Mouse (Mus musculus) layer of hippocampus, postnatal 10 days (tissue): ENCODE measurements around the gene Cd200r1. TPM values are rescaled to one million over a fixed set of nuclear protein-coding genes. Genes with fewer than 3 reads are reported as not detected.
"Not testable (repeated sequence)": the region's sequence is repeated elsewhere in the genome, so short reads cannot be mapped to it uniquely, and the experiment has no call there.

Experiments used
- DNase-seq, 2 experiments: peaks; one replicate each; pipeline ENCODE4 v3.0.0; 2021; ENCODE audit warnings: low spot score in 2 of 2
- total RNA-seq, 2 experiments: library from RNA; stranded (reverse); gene quantifications; 2 replicates each; pipeline ENCODE4 v1.2.3; 2021

Gene Cd200r1
- total RNA-seq, 2 experiments from 2014 or later: 0.16 to 0.46 TPM

GRCm38 (mm10) chr16:44766320-44766892 is 870 bp downstream of the Cd200r1 start:
- no peak for DNase-seq

DNA sequence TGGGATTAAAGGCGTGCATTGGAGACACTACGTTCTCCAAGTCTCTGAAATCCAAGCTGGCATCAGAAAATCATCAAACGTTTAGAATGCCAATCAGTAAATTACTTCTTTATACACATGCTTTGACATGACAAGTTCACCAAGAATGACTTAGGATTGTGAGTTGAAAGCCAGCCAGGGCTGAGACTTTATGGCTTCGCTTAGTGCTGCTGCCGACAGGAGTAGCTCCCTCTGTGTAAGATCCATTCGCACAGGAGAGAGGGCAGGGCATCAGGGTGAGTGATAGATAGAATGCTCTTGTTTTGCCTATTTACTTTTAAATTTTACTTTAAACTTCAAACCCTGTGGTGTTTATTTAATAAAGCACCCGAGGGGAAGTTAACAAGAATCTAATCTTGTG is 2.0 kb downstream of the Cd200r1 start:
- DNase-seq: no peak

GRCm38 (mm10) chr16:44767967-44768366 is 2.4 kb downstream of the Cd200r1 start:
- no peak for DNase-seq

DNA sequence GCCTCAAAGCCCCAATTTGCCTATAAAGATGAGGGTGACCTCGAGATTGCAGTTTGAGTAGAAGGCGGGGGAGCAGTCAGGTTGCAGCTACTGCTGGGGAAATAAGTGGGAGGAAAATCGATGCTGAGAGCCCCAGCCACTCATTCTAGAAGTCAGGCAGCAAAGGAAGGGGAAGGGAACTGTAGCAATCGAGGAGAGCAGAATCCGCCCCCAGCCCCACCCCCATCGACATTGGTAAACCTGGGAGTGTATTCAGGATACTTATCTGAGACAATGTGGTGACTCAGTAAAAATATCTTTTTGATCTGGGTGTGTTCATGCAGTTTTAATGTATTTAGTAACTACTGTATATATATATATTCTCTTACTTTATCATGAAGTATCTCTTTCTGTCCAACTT is 7.0 kb downstream of the Cd200r1 start:
- DNase-seq: no peak

DNA sequence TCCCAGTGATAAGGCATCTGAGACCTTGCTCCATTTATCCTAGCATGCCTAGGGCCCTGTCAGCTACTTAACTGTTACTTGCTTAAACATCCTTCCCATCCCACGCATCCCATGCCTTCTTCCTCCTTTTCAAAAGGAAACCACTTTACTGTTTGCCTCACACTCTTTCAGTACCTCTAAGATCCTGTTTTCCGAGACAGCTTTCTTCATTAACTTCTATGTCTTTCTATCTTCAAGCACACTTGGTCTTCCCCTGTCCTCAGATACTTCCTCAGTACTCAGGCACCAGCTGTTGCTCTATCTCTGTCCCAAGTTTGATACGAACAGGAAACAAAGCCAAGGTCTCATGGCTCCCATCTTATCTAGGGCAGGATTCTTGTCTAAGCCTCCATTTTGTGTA is 8.1 kb downstream of the Cd200r1 start:
- DNase-seq: no peak

GRCm38 (mm10) chr16:44774201-44774600 is 8.7 kb downstream of the Cd200r1 start:
- no peak for DNase-seq

GRCm38 (mm10) chr16:44778538-44779147 is 13.1 kb downstream of the Cd200r1 start:
- DNase-seq: no peak

- DNase-seq: no peak
Observed at GRCm38 (mm10) chr16:44779494-44779893, 14.0 kb downstream of the Cd200r1 start.

GRCm38 (mm10) chr16:44780751-44781150 is 15.2 kb downstream of the Cd200r1 start:
- DNase-seq: no peak

DNA sequence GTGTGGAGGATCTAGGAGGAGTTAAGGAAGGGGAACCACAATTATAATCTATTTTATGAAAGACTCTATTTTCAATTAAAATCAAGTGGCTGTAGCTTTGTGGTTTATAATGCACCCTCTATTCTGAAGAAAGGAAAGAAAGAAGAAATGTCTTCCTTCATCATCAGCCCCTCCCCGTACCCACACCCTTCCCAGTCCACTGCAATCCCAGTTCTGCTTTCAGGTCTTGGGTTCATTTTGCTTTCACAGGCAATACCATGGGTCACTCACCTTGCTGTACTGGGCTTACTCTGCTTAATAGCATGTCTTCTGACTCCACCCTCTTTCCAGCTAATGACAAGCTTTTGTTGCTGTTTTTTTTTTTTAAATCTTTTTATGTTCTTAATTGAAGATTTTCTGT is 21.4 kb downstream of the Cd200r1 start:
- no peak for DNase-seq

DNA sequence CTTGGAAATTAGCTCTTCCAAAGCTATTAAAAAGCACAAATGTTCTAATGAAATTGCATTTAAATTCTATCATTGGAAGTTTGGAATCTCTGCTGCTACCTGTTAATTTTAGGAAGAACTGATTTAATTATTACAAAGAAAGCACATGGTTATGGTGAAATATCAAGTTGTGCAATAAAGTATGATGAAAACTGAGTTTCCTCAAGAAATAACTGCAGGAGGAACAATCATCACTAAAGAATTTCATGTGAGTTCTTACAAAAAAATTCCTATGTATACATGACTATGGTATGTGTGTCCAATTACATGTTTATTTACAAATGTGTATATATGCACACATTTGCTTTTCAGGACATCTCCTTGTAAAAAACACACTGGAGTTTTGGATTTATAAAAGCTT is 28.9 kb downstream of the Cd200r1 start:
- no peak for DNase-seq

GRCm38 (mm10) chr16:44805976-44806375 is 40.4 kb downstream of the Cd200r1 start:
- DNase-seq: no peak

GRCm38 (mm10) chr16:44810223-44810622 is 44.7 kb downstream of the Cd200r1 start:
- DNase-seq: not testable (repeated sequence)

DNA sequence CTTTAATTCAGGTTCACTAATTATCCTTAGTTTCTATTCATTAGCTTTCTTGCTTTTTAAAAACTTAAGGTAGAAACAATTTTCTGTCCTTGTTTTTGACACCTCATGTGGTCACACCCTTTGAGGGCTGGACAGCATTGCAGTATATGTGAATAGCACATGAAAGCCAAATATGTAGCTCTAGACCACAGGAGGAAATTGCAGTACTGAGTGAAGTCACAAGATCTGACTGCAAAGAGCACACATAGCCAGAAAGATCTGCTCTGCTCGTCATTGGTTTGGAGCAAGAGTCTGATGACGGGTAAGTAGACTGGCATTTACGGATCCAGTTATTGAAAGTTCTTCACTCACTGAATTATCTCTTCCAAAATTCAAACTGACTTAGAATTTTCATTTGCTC is 46.0 kb downstream of the Cd200r1 start, which contains the start of gene Cd200r4:
TSS of gene Cd200r4 (plus strand) at position 190 of the 400 bp plus-strand sequence.
- no peak for DNase-seq

DNA sequence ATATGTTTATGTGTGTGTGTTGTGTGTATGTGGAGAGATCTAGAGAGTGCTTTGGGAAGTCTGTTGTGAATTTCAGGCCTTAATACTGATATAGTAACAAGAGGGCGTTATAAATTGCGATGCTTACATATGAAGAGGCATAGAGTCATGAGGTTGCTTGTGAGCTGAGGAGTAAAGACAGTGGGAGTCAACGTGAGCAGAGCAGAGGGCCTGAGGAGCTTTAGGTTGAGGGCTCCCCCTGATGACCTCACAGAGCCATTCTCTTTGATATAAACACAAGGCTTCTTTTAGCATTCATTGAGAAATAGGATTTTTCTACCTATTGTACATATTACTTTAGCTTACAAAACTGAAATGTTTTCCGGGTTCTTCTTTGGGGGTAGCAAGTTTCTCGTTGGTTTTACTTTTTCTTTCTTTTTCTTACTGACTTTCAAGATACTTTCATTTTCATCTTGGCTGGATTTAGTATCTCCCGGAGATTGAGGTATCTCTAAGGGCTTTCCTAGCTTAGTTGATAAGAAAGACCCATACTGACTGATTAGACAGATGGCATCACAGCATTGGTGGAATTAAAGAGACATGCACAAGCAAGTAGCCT is 47.0 kb downstream of the Cd200r1 start:
- DNase-seq: no peak

DNA sequence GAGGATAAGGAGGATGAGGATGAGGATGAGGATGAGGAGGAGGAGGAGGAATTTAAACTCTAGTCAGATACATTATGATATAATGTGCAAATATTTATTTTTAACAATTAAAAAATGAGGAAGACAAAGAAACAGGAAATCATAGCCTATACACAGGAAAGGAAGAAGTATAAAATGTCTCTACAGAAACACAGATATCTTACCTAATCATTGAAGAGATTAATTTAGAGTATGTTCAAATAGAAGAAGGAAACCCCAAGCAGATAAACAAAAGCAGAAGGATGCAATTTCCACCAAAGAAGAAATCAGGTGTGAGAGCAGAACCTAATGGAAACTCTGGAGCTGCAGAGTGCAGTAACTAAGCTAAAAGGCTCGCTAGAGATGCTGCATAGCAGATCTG is 52.5 kb downstream of the Cd200r1 start:
- DNase-seq: no peak

DNA sequence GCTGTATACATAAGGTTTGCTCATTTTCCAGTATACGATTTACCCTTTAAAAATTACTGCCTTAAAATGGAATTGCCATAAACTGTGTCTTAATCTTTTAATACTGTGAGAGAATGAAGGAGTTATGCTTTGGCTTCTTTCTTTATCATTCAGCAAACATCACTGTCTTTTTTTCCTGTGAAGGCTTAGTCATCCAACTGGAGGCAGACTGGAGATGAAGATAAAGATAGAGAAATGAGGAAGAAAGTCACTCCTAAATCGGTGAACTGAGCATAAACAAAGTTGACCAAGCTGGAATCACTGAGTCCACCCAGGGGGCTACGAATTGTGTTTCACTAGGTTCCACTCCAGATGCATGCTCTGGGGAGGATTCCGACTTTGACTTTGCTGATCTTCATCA is 55.0 kb downstream of the Cd200r1 start:
- no peak for DNase-seq

DNA sequence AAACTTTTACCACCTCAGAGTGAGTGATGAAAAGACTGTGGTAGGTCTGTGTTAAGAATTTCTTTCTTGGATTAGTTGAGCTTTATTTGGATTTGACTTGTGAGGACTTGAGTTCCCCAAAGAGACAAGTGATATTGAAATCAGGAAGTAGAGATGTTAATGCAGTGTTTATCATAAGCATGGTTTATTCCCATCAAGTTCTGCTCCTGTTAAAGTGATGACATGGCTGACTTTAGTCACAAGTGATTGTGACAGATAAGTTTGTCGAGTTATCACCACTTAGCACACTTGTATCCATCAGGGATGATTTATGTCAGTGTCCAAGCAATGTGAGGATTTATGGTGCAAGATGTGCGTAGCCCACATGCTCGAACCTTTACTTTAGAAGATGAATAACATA is 66.8 kb downstream of the Cd200r1 start:
- DNase-seq: no peak

DNA sequence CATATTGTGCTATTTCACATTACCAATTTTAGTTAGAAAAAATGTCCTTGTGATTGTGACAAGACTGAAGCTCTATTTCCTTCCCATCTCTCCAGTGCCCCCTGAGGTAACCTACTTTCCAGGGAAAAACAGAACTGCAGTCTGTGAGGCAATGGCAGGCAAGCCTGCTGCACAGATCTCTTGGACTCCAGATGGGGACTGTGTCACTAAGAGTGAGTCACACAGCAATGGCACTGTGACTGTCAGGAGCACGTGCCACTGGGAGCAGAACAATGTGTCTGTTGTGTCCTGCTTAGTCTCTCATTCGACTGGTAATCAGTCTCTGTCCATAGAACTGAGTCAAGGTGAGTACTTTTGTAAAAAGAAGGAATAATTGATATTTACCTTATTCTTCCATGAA is 67.7 kb downstream of the Cd200r1 start:
- DNase-seq: not testable (repeated sequence)
